Mouse (Mus musculus): Measurements from ENCODE around the gene Hivep2. TPM values are rescaled to one million over a fixed set of nuclear protein-coding genes. Genes with fewer than 3 reads are reported as not detected.

Gene Hivep2
- polyA plus RNA-seq, 1 experiment, result 6.3 TPM

DNA sequence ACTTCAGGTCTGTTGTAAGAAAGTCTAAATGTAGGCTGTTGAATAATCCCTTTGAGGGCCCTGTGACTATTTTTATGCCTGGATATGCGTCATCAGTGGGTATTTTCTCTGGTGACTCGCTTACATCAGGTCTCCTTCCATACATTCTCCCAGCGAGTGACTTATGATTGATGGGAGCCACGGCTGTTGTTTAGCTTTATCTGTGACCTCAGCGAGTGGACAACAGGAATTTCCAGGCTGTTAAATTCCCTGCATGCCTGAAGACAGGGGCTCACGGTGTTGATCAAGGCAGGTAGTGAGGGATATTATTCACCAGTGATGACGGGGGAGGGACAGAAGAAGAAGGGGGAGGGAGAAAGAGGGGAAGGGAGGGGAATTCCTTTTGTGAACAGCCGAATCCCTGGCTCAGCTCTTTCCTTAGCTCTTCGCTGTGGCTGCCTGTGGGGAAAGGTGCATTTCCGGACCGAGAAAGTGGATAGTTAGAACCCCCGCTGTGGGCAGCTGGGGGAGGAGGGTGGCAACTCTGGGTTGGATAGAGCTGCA is 52.0 kb downstream of the Hivep2 start:
- TF ChIP-seq POLR2A (IDR thresholded peaks at IDR 0.05; ENCODE audit: borderline replicate concordance, control insufficient read depth, low read depth, low read length) (no peak), CTCF (IDR thresholded peaks at IDR 0.05; ENCODE audit: control insufficient read depth, insufficient read depth, low read length) (no peak)
- peaks cover 2% of the 10 kb centered on the region; the same call in 1 of the 2 replicates for H3K4me1 ChIP-seq (ENCODE audit: control insufficient read depth, insufficient read depth, low read length)
- no peak overlapping the region for H3K27ac ChIP-seq (ENCODE audit: control insufficient read depth, insufficient read depth, low read depth, low read length, poor library complexity)
- 18% methylated on average over 12 of the region's 12 CpGs for WGBS
- no peak overlapping the region for H3K4me3 ChIP-seq (replicated peaks; ENCODE audit: control insufficient read depth, low read depth, low read length)

DNA sequence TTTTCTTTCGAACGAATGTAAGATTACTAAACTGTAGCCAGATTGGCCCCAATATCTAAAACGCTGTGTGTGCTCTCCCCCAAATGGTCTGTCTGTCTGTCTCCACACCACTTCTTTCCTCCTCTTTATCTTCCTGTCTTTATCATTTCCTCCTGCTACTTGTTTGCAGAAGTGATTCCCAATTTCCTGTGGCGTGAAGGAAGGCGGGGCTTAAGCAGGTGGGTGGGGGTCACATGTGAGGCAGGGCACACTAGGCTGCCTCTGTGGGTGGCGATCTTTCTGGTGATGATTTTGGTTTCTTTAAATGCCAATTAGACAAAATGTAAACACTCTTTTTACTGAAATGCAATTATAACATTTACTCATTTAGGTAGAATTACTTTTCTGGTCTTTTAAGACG is 52.8 kb downstream of the Hivep2 start:
- TF ChIP-seq POLR2A (IDR thresholded peaks at IDR 0.05; ENCODE audit: borderline replicate concordance, control insufficient read depth, low read depth, low read length) (no peak), CTCF (IDR thresholded peaks at IDR 0.05; ENCODE audit: control insufficient read depth, insufficient read depth, low read length) (no peak)
- H3K27ac ChIP-seq (ENCODE audit: control insufficient read depth, insufficient read depth, low read depth, low read length, poor library complexity), result no peak overlapping the region

GRCm38 (mm10) chr10:14019198-14019597 is 53.3 kb downstream of the Hivep2 start:
- WGBS, result 61% methylated on average over 3 of the region's 3 CpGs
- TF ChIP-seq CTCF (IDR thresholded peaks at IDR 0.05; ENCODE audit: control insufficient read depth, insufficient read depth, low read length), result no peak
- TF ChIP-seq POLR2A (IDR thresholded peaks at IDR 0.05; ENCODE audit: borderline replicate concordance, control insufficient read depth, low read depth, low read length), result no peak

More for the DNA sequence above, 52.8 kb downstream of the Hivep2 start:
- Histone ChIP-seq H3K4me3 (replicated peaks; ENCODE audit: control insufficient read depth, low read depth, low read length) (no peak overlapping the region), H3K4me1 (ENCODE audit: control insufficient read depth, insufficient read depth, low read length) (peaks cover 2% of the 10 kb centered on the region; the same call in 1 of the 2 replicates)
- 15% methylated on average over 7 of the region's 7 CpGs for WGBS

DNA sequence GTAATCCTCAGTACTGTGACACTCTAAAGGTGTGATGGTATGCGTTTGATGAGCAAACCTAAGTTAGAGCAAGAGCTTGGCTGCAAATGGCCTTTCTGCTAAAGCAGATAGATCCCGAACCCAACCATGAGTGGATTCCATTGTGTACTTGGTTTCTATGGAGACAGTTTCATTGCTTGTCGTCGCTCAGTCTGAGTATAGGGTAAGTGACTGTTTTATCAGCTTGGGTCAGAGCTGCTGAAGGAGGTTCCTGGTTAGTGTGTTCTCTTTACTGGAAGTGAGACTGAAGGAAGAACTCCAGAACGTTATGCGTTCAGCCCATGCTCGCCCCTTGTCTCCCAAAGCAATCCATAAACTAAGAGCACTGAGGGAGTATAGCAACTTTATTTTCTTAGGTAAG is 54.4 kb downstream of the Hivep2 start:
- H3K27ac ChIP-seq (ENCODE audit: control insufficient read depth, insufficient read depth, low read depth, low read length, poor library complexity), result no peak overlapping the region
- H3K4me1 ChIP-seq (ENCODE audit: control insufficient read depth, insufficient read depth, low read length), result peaks cover 2% of the 10 kb centered on the region; the same call in 1 of the 2 replicates
- no peak for TF ChIP-seq POLR2A (IDR thresholded peaks at IDR 0.05; ENCODE audit: borderline replicate concordance, control insufficient read depth, low read depth, low read length)
- no peak overlapping the region for H3K4me3 ChIP-seq (replicated peaks; ENCODE audit: control insufficient read depth, low read depth, low read length)
- 85% methylated on average over 7 of the region's 7 CpGs for WGBS

More at GRCm38 (mm10) chr10:14019198-14019597, 53.3 kb downstream of the Hivep2 start:
- no peak overlapping the region for H3K27ac ChIP-seq (ENCODE audit: control insufficient read depth, insufficient read depth, low read depth, low read length, poor library complexity)
- no peak overlapping the region for H3K4me3 ChIP-seq (replicated peaks; ENCODE audit: control insufficient read depth, low read depth, low read length)
- H3K4me1 ChIP-seq (ENCODE audit: control insufficient read depth, insufficient read depth, low read length), result peaks cover 2% of the 10 kb centered on the region; the same call in 1 of the 2 replicates

GRCm38 (mm10) chr10:14024971-14025370 is 59.1 kb downstream of the Hivep2 start:
- 90% methylated on average over 7 of the region's 7 CpGs for WGBS
- TF ChIP-seq POLR2A (IDR thresholded peaks at IDR 0.05; ENCODE audit: borderline replicate concordance, control insufficient read depth, low read depth, low read length) (no peak), CTCF (IDR thresholded peaks at IDR 0.05; ENCODE audit: control insufficient read depth, insufficient read depth, low read length) (no peak)
- H3K27ac ChIP-seq (ENCODE audit: control insufficient read depth, insufficient read depth, low read depth, low read length, poor library complexity), result no peak overlapping the region
- no peaks in the 10 kb centered on the region for H3K4me1 ChIP-seq (ENCODE audit: control insufficient read depth, insufficient read depth, low read length)
- no peak overlapping the region for H3K4me3 ChIP-seq (replicated peaks; ENCODE audit: control insufficient read depth, low read depth, low read length)

GRCm38 (mm10) chr10:14027751-14028150 is 61.9 kb downstream of the Hivep2 start:
- WGBS, result 74% methylated on average over 1 of the region's 1 CpGs
- no peaks in the 10 kb centered on the region for H3K4me1 ChIP-seq (ENCODE audit: control insufficient read depth, insufficient read depth, low read length)
- TF ChIP-seq POLR2A (IDR thresholded peaks at IDR 0.05; ENCODE audit: borderline replicate concordance, control insufficient read depth, low read depth, low read length) (no peak), CTCF (IDR thresholded peaks at IDR 0.05; ENCODE audit: control insufficient read depth, insufficient read depth, low read length) (no peak)
- H3K4me3 ChIP-seq (replicated peaks; ENCODE audit: control insufficient read depth, low read depth, low read length), result no peak overlapping the region
- no peak overlapping the region for H3K27ac ChIP-seq (ENCODE audit: control insufficient read depth, insufficient read depth, low read depth, low read length, poor library complexity)

GRCm38 (mm10) chr10:14028956-14029355 is 63.1 kb downstream of the Hivep2 start:
- WGBS, result 85% methylated on average over 7 of the region's 7 CpGs
- Histone ChIP-seq H3K4me3 (replicated peaks; ENCODE audit: control insufficient read depth, low read depth, low read length) (no peak overlapping the region), H3K27ac (ENCODE audit: control insufficient read depth, insufficient read depth, low read depth, low read length, poor library complexity) (no peak overlapping the region), H3K4me1 (ENCODE audit: control insufficient read depth, insufficient read depth, low read length) (no peaks in the 10 kb centered on the region; the same call in 1 of the 2 replicates)
- TF ChIP-seq POLR2A (IDR thresholded peaks at IDR 0.05; ENCODE audit: borderline replicate concordance, control insufficient read depth, low read depth, low read length) (no peak), CTCF (IDR thresholded peaks at IDR 0.05; ENCODE audit: control insufficient read depth, insufficient read depth, low read length) (no peak)

- H3K27ac ChIP-seq (ENCODE audit: control insufficient read depth, insufficient read depth, low read depth, low read length, poor library complexity), result no peak overlapping the region
- no peak for TF ChIP-seq POLR2A (IDR thresholded peaks at IDR 0.05; ENCODE audit: borderline replicate concordance, control insufficient read depth, low read depth, low read length)
- TF ChIP-seq CTCF (IDR thresholded peaks at IDR 0.05; ENCODE audit: control insufficient read depth, insufficient read depth, low read length), result no peak
- no peaks in the 10 kb centered on the region; the same call in 1 of the 2 replicates for H3K4me1 ChIP-seq (ENCODE audit: control insufficient read depth, insufficient read depth, low read length)
- WGBS, result 83% methylated on average over 14 of the region's 14 CpGs
- H3K4me3 ChIP-seq (replicated peaks; ENCODE audit: control insufficient read depth, low read depth, low read length), result no peak overlapping the region
These were observed 64.7 kb downstream of the Hivep2 start for GRCm38 (mm10) chr10:14030458-14031035.
